Mouse (Mus musculus) ovary, postnatal 36 days (tissue): ENCODE measurements around the gene Strbp.

Source experiments
- DNase-seq: peaks from one replicate; pipeline ENCODE4 v3.0.0; 2022; ENCODE audit warnings: low spot score, mixed read lengths

The Strbp gene

GRCm38 (mm10) chr2:37703230-37703954 lies at the start of gene Strbp:
Gene Strbp (minus strand): TSS chr2:37703859.
- peak; percentile 95 for DNase-seq

GRCm38 (mm10) chr2:37751114-37751513 lies 47.5 kb upstream of the Strbp start:
- DNase-seq = no peak

GRCm38 (mm10) chr2:37749323-37749722 lies 45.7 kb upstream of the Strbp start:
- DNase-seq = no peak

DNA sequence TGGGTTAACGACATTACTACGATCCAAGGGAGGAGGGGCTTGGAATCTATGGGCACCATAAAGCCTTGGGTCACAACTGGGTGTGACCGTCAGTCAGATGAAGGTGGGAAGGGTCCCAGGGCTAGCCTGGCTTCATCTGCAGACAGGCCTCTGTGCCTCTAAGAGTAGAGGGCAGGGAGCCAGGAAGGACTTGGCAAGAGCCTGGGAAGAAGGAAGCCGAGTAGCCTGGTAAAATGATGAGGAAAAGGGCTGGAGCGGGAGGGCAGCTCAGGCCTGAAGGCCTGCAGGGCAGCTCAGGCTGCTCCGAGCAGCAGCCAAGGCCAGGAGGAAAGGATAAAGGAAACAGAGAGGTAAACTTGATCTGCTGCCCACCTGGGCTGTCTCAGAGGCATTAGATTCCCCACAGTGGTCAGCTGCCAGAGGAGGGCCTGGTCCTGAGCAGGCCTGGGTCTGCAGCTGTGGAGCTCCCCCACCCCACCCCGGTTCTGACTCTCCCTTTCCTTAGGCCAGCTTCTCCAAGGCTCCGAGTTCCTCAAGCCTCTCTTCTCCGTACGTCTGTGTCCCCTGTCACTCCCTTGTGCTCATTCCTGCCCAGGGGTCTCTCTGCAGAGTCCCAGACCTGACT lies 44.9 kb upstream of the Strbp start:
- peak; percentile 45 for DNase-seq

- no peak for DNase-seq
These were observed 44.2 kb upstream of the Strbp start for GRCm38 (mm10) chr2:37747909-37748308.

GRCm38 (mm10) chr2:37746293-37747049 lies 42.8 kb upstream of the Strbp start:
- DNase-seq = no peak

DNA sequence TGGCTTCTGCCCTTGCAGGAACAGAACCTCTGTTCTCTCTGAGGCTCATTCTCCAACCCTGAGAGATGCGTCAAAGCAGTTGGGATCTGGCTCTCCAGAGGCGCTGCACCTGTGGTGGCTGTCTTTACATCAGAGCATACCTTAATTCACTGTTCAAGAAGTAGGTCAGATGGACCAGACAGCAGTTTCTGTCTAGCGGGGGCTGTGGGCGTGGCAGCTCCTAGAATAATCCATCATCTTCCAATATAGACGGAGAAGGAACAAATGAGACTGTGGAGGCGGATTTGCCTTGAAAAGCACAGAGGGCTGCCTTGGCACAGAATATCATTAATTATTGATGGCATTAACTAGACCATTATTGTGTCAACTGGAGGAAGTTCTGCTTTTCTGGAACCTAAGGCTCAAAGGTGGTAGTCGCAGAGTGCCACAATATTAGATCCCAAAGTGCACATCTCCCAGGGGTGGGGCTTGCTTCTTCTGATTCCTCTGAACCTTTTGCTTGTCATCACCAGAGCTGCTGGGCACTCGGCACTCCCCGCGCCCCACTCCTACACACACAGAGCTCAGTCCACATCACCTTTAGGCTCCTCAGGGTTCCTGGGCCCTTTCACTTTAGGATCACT lies 41.2 kb upstream of the Strbp start:
- DNase-seq = no peak

DNA sequence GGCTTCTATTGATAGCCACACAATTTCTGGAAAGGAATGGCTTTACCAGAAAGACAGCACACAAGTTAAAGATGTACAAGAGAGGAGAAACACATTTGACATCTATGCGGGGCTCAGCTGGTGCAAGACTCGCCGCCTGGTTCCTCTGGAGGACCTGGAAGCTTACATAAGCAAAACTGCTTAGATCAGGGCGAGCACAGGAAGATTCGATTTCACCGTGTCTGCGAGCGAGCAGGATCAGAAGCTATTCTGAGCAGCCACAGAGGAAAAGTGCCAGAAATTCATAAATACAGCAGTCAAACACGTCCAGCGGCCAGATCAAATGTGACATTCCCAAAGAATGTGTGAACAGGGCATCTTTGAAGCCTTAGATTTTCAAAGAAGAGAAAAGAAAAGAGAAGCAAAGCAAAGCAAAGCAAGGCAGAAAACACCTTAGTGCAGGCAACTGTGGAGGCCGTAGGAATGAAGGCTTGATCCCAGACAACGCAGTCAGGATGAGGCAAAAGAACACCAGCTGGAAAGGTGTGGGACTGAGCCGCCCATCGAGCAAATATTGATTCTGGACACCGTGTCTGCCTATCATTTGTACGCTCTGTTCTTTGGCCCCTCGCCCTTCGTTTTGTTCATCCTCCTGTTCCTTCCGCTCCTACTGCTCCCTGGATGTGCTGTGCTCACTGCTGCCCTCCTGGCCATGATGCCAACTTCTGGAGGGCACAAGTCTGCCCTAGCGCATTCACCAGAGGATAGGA lies 38.3 kb upstream of the Strbp start:
- no peak for DNase-seq

- DNase-seq = no peak
These were observed 32.1 kb upstream of the Strbp start for GRCm38 (mm10) chr2:37735807-37736188.

GRCm38 (mm10) chr2:37734979-37735806 lies 31.5 kb upstream of the Strbp start:
- peak; percentile 68 for DNase-seq

DNA sequence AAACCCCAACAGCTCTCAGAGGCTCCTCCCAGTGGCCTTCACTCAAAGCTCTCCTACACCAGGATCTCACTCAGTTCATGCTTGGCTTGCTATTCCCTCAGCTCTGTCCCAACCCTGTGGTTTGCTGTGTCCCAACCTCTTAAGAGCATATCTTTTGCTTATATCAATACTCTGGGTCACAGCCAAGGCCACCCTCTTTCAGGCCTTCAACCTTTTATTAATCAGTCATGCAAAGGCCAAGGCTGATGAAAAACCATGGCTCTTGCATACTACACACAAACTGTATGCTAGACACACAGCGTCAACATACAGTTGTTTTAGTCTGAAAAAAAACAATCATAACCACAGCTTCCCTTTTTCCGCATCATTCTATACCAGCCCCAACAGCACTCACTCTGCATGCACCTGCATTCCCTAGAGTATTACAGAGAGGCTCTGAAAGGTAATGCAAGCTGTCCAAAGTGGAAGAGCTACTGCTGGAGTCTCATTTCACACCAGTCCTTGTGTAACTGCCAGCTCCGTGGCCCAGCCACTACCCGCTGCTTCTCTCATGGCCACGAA lies 27.7 kb upstream of the Strbp start:
- DNase-seq = no peak

- no peak for DNase-seq
These were observed 20.6 kb upstream of the Strbp start for GRCm38 (mm10) chr2:37724231-37724630.

GRCm38 (mm10) chr2:37723501-37724090 lies 19.9 kb upstream of the Strbp start:
- DNase-seq = no peak

GRCm38 (mm10) chr2:37722674-37723465 lies 19.2 kb upstream of the Strbp start:
- no peak for DNase-seq

DNA sequence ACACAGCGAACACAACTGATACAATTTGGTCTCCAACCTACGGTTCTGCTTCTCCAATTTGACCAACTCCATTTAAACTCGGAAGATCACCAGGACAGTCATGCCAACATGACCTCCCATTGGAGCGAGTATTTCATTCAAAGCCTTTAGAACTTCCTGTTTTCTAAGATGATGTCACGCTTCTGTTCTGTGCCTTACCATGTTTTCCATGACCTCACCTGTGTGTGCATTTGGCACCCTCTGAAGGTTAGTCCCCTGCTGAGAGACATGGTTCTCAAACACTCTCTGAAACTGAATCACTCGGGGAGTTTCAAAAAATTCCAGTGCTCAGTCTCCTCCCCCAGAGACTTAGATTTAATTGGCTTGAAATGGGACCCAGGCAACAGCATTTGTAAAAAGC lies 12.6 kb upstream of the Strbp start:
- no peak for DNase-seq

GRCm38 (mm10) chr2:37715364-37715763 lies 11.7 kb upstream of the Strbp start:
- DNase-seq = no peak

DNA sequence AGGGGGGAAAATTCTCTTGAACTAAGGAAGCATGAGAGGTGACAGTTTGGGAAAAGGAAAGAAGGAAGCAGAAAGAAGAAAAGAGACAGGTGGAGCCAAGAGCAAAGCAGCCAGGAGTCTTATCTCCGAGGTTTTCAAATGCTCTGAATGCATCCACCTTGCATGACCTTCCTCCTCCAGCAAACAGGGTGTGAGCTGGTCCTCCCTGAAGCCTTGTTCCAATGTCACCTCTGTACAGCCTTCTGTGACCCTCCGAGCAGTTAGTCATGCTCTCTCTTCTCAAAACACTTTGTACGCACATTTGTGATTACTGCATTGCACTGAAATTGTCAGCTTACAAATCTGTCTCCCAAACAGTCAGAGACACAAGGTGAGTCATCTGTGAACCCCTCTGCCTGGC lies 9.4 kb upstream of the Strbp start:
- DNase-seq = no peak

DNA sequence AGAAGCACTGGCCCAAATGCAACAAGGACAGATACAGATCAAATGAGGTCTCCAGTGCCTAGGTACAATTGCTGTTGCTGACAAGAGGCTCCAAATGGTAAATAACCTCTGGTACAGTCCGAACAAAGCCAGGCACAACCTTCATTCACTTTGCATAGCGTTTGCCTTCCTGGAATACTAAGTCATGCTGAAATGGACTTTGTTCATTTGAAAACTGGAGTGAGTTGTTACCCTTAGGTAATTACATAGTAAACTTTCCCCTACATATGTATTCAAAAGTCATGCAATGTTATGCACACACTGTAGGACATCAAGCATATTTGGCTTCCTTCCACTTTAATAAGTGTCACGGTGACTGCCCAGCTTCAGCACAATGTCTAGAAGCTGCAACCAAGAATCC lies 5.2 kb upstream of the Strbp start:
- DNase-seq = no peak

GRCm38 (mm10) chr2:37704141-37704760 lies 592 bp upstream of the Strbp start:
- no peak for DNase-seq
